ENCODE assay signal across 12 mouse cellular contexts in the genomic region with DNA sequence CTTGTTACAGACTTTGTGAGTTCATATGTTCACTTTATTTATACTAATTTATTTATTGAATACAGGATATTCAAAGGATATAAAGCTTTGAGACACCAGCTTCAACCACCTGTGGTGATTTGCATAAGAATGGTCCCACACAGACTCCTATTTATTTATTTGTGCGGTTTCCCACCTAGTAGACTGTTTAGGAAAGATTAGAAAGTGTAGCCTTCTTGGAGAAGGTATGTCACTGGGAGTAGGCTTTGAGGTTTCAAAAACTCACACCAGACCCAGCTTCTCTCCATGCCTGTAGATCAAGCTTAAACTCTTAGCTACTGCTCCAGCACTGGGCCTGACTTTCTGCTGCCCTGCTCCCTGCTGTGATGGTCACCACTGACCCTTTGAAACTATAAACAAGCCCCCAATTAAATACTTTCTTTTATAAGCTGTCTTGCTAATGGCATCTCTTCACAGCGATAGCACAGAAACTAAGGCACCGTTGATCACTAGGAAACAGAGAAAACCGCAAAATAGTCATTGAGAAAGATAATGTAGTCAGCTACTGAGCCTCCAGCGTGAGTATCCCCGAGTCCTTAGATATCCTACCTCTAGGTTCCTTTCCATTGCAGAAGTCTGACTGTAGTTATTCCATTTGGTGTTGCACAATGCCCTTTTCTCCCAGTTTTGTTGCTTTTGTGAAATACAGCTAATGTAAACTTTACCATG.
"Had no signal": no experiment of that assay in that cellular context is flagged by ENCODE, and none has a peak within 500 bp of the region (broad histone marks: within the 10 kb centered on the region; RNA-seq: fewer than 3 reads in every experiment).

No protein-coding gene starts in this region.

- H3K9ac ChIP-seq: intestine, embryonic 15.5 days; limb, embryonic 15.5 days; lung, embryonic 14.5 days; midbrain, embryonic 13.5 days had no signal

- DNase-seq: kidney, adult 18-20 months; kidney, postnatal 10 days; lung, embryonic 14.5 days; lung, postnatal 10 days; right cerebral cortex, postnatal 25 days; thymus, adult 18-20 months; thymus, postnatal 14 days had no signal

- ATAC-seq: intestine, embryonic 15.5 days; midbrain, embryonic 13.5 days had no signal

- H3K4me2 ChIP-seq: intestine, embryonic 15.5 days; limb, embryonic 15.5 days; lung, embryonic 14.5 days; midbrain, embryonic 13.5 days had no signal

- H3K4me1 ChIP-seq: intestine, embryonic 15.5 days; limb, embryonic 15.5 days; midbrain, embryonic 13.5 days had no signal

- H3K36me3 ChIP-seq: intestine, embryonic 15.5 days; limb, embryonic 15.5 days; midbrain, embryonic 13.5 days had no signal

- H3K9me3 ChIP-seq: intestine, embryonic 15.5 days; limb, embryonic 15.5 days; midbrain, embryonic 13.5 days had no signal

- H3K27me3 ChIP-seq: intestine, embryonic 15.5 days; limb, embryonic 15.5 days; midbrain, embryonic 13.5 days had no signal

- H3K27ac ChIP-seq: intestine, embryonic 15.5 days; left cerebral cortex, adult 2 months; limb, embryonic 15.5 days; macrophage; midbrain, embryonic 13.5 days had no signal

- H3K4me3 ChIP-seq: intestine, embryonic 15.5 days; left cerebral cortex, adult 2 months; limb, embryonic 15.5 days; midbrain, embryonic 13.5 days had no signal
